Mouse (Mus musculus) hindbrain, embryonic 16.5 days (tissue): Measurements from ENCODE around the gene Ldhc. TPM values are rescaled to one million over a fixed set of nuclear protein-coding genes. Genes with fewer than 3 reads are reported as not detected.
"Not testable (repeated sequence)": the region's sequence is repeated elsewhere in the genome, so short reads cannot be mapped to it uniquely, and the experiment has no call there.

Source experiments
- ATAC-seq: fragments of 200-750 bp; cut with Nextera tagmentation; 2 replicates; pipeline ENCODE4 v1.8.0; 2017; ENCODE audit warnings: moderate TSS enrichment, moderate library complexity
- H3K27ac ChIP-seq: fragments of 300-500 bp; sonication (generic); 2 replicates; pipeline ENCODE4 v1.5.1; 2014; ENCODE audit warnings: low read depth, mild to moderate bottlenecking, control low read depth, low read length, moderate library complexity
- H3K27me3 ChIP-seq: fragments of 300-500 bp; sonication (generic); replicated peaks from 2 replicates; pipeline ENCODE4 v1.6.1; 2014; ENCODE audit warnings: low read length; ENCODE audit not compliant: control insufficient read depth, insufficient read depth
- H3K36me3 ChIP-seq: fragments of 300-500 bp; sonication (generic); 2 replicates; pipeline ENCODE4 v1.6.1; 2014; ENCODE audit warnings: mild to moderate bottlenecking, low read length, moderate library complexity, mixed read lengths; ENCODE audit not compliant: control insufficient read depth, insufficient read depth
- H3K4me1 ChIP-seq: fragments of 300-500 bp; sonication (generic); 2 replicates; pipeline ENCODE4 v1.6.1; 2014; ENCODE audit warnings: low read depth, low read length; ENCODE audit not compliant: control insufficient read depth, insufficient read depth
- H3K4me2 ChIP-seq: fragments of 300-500 bp; sonication (generic); 2 replicates; pipeline ENCODE4 v1.6.1; 2014; ENCODE audit warnings: mild to moderate bottlenecking, low read length, control low read depth, moderate library complexity
- H3K4me3 ChIP-seq: fragments of 300-500 bp; sonication (generic); 2 replicates; pipeline ENCODE4 v1.5.1; 2014; ENCODE audit warnings: mild to moderate bottlenecking, low read length, control low read depth, moderate library complexity
- H3K9ac ChIP-seq: fragments of 300-500 bp; sonication (generic); 2 replicates; pipeline ENCODE4 v1.6.1; 2014; ENCODE audit warnings: low read depth, mild to moderate bottlenecking, control low read depth, low read length, moderate library complexity
- H3K9me3 ChIP-seq: fragments of 300-500 bp; sonication (generic); 2 replicates; pipeline ENCODE4 v1.6.1; 2014; ENCODE audit warnings: mild to moderate bottlenecking, low read length, moderate library complexity; ENCODE audit not compliant: control insufficient read depth
- WGBS: fragments of 180-500 bp; shearing (Covaris S2); extraction: QIAGEN DNeasy Blood & Tissue Kit; methylation state at CpG from one replicate; pipeline ENCODE4 v1.1.7; 2014; 5-methylcytosine and 5-hydroxymethylcytosine counted together
- polyA plus RNA-seq: library from polyadenylated mRNA; unstranded; fragments of >200 nt; fragmentation: Nextera tagmentation; extraction: Ambion mirVana; gene quantifications from 2 replicates; pipeline ENCODE4 v1.2.1, GENCODE M21; 2015

Gene Ldhc
- polyA plus RNA-seq: 0.25 and 0.55 TPM in 2 replicates

DNA sequence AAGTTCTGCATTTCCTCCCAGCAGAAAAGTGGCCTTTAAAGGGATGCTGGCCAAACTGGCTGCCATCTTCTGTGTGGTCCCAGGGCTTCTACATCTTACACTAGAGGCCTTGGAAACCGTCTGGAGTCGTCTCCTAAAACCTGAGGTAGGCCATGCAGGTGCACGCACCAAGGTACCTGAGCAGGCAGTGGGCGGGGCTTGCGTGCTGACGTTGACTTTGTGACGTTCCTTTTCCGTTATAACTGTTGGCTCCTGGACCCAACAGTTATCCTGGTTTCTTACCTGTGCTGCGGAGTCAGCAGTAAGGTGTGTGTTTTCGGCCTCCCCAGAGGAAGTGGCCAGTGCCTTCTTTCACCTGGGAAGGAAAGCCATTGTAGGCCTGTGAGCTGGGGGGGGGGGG, at the start of gene Ldhc:
Gene Ldhc (plus strand): TSS at position 208 of the 400 bp plus-strand sequence.
- H3K4me1 ChIP-seq: no peaks in the 10 kb centered on the region
- no peak within 1 kb of the TSS for H3K9ac ChIP-seq
- H3K27ac ChIP-seq: no peak within 1 kb of the TSS
- H3K4me2 ChIP-seq: no peak within 1 kb of the TSS
- H3K9me3 ChIP-seq: no peaks in the 10 kb centered on the region
- 40% methylated on average over 10 of the region's 10 CpGs for WGBS
- ATAC-seq: no peak
- no peaks in the 10 kb centered on the region for H3K36me3 ChIP-seq
- H3K4me3 ChIP-seq: no peak within 1 kb of the TSS
- no peaks in the 10 kb centered on the region for H3K27me3 ChIP-seq

DNA sequence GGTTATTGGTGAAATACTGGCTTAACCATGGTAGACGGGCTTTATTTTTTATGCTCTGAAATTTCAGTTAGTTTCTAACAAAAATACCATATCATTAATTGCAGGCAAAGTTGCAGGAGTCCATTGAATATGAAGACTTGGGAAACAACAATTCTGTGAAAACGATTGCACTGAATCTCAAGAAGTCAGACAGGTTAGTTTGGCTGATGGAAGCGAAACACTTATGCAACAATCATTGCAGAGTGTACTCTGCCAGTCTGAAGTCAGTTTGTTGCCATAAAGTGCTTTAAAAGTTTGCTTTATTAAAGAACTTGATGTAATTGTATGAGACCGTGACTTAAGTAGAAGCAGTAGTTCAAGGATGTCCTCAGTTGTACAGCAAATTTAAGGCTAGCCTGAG, 47.0 kb upstream of the Ldhc start:
- no peaks in the 10 kb centered on the region for H3K27me3 ChIP-seq
- no peak for ATAC-seq
- H3K9me3 ChIP-seq: no peaks in the 10 kb centered on the region
- H3K9ac ChIP-seq: no peak overlapping the region
- H3K4me3 ChIP-seq: no peak overlapping the region
- peaks cover 42% of the 10 kb centered on the region for H3K36me3 ChIP-seq
- no peak overlapping the region for H3K4me2 ChIP-seq
- H3K27ac ChIP-seq: no peak overlapping the region
- WGBS: 87% methylated on average over 4 of the region's 4 CpGs
- H3K4me1 ChIP-seq: no peaks in the 10 kb centered on the region

DNA sequence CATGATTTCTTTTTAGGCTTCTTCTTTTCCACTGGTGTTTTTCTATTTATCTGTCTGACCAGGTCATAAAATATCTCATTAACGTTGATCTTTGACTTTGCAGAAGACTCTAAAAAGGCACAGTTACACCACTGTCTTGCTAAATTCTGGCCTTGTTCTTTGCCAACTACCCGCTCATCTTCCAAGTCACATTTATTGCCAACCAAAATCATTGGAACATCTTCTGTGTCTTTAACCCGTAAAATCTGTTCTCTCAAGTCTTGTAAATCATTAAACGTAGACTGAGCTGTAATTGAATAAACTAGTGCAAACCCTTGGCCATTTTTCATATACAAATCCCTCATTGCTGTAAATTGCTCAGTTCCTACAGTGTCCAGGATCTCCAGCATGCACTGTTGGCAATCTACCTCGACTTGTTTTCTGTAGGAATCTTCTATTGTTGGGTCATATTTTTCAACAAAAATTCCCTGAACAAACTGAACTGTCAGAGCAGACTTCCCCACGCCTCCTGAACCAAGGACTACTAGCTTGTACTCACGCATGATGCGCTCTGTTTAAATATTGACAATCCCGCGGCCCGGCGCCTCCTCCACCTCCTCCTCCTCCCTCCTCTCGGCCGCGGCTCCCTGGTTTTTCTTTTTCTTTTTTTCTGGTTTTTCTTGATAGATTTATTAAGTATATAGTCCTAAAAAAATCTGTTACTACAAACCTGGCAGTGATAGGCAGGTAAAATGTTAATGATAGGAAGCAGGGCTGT, 39.9 kb upstream of the Ldhc start:
- ATAC-seq, H3K9me3 ChIP-seq, H3K4me2 ChIP-seq, H3K27ac ChIP-seq, H3K9ac ChIP-seq, H3K4me1 ChIP-seq, H3K27me3 ChIP-seq, H3K4me3 ChIP-seq: not testable (repeated sequence)
- 89% methylated on average over 15 of the region's 15 CpGs for WGBS
- peaks cover 42% of the 10 kb centered on the region for H3K36me3 ChIP-seq

DNA sequence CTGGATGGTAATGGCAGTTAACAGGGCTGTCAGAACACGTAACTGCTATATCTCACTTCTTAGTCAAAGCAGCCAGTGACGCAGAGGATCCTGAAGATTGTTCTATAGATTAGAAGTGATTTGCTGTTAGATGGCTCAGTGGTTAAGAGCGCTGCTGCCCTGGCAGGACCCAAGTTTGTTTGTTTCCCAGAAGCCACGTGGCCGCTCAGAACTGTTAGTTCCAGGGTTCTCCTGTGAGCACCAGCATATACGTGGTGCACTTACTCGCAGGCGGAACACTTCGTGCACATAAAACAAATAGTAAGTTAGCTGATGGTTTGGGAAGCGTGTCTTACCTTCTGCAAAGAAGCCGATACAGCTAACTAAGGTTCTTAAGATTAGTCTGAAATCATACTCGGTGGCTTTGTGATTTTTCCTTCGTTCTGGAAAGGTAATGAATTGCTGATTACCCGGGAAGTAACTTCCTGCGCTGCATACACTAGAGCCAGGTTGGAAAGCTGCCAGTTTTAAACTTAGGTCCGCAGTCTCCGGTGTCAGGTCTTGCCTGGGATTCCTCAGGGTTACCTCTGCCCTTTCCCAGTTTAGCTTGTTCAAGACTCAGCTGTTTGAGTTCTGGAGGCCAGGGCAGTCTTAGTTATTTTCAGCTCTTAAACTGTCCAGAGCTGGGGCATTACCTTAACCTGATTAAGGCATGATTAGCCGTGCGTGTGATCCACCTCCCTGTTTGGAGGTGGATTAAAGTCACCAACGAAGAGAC, 33.8 kb upstream of the Ldhc start:
- Histone ChIP-seq H3K27me3 (no peaks in the 10 kb centered on the region), H3K4me2 (no peak overlapping the region), H3K4me1 (no peaks in the 10 kb centered on the region), H3K4me3 (no peak overlapping the region), H3K27ac (no peak overlapping the region), H3K9me3 (no peaks in the 10 kb centered on the region), H3K36me3 (peaks cover 15% of the 10 kb centered on the region; the same call in 1 of the 2 replicates), H3K9ac (no peak overlapping the region)
- ATAC-seq: no peak
- WGBS: 82% methylated on average over 20 of the region's 20 CpGs

DNA sequence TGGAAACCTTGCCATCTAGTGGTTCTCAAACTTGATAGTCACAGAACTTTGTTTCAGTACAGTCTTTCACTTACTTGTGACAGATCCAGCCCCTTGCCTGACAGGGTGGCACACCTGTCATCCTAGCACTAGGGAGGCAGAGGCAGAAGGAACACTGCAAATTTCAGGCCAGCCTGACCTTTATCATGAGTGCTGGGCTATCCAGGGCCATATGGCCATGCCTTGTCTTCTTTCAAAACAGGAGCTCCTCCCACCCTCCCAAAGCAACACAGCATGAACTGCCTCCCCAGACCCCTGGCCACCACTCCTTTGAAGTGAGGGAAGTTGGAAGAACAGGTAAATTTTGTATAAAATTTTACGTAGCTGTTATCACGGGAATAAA, 33.2 kb upstream of the Ldhc start:
- Histone ChIP-seq H3K9ac (no peak overlapping the region), H3K9me3 (no peaks in the 10 kb centered on the region), H3K27me3 (no peaks in the 10 kb centered on the region), H3K4me1 (no peaks in the 10 kb centered on the region), H3K36me3 (peaks cover 10% of the 10 kb centered on the region; the same call in 1 of the 2 replicates), H3K4me3 (no peak overlapping the region), H3K4me2 (no peak overlapping the region), H3K27ac (no peak overlapping the region)
- ATAC-seq: no peak
- 85% methylated on average over 2 of the region's 2 CpGs for WGBS

DNA sequence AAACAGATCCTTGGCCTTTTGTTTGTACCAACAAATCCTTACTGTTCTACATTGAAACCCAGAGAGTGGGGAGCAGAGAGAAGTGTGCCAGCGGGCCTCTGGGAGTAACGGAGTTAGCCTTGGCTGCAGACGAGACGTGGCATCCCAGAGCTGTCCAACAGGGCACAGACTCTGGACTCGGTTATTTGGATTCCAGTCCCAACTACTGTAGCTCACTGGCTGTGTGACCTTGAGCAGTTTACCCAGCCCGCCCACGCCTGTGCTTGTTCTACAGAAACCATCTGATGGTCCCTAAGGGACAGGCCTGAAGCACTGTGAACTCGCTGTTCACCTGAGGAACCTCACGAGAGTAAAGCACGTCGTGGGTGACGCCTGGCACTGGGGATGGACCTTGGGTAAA, 31.1 kb upstream of the Ldhc start:
- 88% methylated on average over 12 of the region's 12 CpGs for WGBS
- H3K36me3 ChIP-seq: no peaks in the 10 kb centered on the region
- no peak overlapping the region for H3K9ac ChIP-seq
- no peaks in the 10 kb centered on the region for H3K27me3 ChIP-seq
- no peak for ATAC-seq
- no peaks in the 10 kb centered on the region for H3K9me3 ChIP-seq
- H3K4me3 ChIP-seq: no peak overlapping the region
- H3K4me1 ChIP-seq: no peaks in the 10 kb centered on the region
- H3K4me2 ChIP-seq: no peak overlapping the region
- H3K27ac ChIP-seq: no peak overlapping the region

DNA sequence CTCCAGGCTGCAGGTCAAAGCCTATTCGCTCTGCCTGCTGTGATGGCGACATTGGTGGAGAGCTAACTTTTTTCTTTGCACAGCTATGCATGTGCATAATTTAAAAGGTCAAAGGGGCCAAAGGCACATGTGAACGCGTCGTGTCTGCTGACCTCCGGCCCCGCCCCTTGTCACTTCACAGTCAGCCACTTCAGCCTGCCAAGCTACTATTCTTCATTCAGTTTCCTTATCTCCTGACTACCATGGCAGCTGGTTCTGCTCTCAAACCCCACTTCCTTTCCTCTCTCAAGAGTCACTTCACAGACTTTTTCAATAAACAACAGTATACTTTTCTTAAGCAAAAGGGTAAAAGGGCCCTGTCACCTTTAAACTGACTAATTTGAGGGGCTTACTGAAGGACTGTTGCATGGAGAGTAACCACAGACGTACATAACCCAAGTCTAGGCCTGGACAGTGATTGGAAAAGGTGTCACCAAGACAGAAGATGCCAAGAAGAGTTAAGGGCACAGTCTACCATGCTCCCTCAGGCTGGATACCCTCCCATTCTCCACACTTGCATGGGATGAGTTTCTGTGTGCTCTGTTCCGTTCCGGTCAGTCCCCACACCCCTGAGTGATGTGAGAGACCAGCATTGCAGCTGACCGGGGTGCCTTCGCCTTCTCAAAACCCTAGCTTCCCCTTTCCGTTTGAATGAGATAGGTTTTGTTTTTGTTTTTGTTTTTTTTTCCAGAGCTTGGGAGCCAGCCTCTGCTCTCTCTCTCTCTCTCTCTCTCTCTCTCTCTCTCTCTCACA, 30.0 kb upstream of the Ldhc start:
- no peak for ATAC-seq
- H3K27ac ChIP-seq: no peak overlapping the region
- H3K36me3 ChIP-seq: no peaks in the 10 kb centered on the region
- WGBS: 56% methylated on average over 13 of the region's 13 CpGs
- H3K4me3 ChIP-seq: no peak overlapping the region
- H3K9ac ChIP-seq: no peak overlapping the region
- H3K9me3 ChIP-seq: no peaks in the 10 kb centered on the region
- H3K27me3 ChIP-seq: no peaks in the 10 kb centered on the region
- H3K4me2 ChIP-seq: no peak overlapping the region
- H3K4me1 ChIP-seq: peaks cover 4% of the 10 kb centered on the region

DNA sequence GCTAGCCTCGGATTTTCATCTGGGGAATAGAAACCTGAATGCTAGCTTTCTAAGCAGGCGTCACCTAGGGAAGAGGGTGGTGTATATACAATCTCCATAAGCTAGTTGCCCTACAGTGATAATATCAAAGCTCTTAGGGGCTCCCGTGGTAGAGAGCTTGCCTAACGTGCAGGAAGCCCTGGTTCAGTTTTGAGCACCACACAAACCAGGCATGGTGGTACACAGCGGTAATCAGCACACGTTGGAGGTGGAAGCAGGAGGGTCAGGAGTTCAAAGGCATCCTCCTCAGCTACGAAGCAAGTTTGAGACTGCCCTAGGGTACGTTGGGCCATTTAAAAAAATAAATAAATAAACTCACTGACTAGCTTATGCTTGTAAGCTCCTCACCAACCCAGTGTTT, 29.3 kb upstream of the Ldhc start:
- WGBS: 84% methylated on average over 8 of the region's 8 CpGs
- no peaks in the 10 kb centered on the region for H3K27me3 ChIP-seq
- no peaks in the 10 kb centered on the region for H3K9me3 ChIP-seq
- peaks cover 4% of the 10 kb centered on the region for H3K4me1 ChIP-seq
- no peak overlapping the region for H3K4me3 ChIP-seq
- no peaks in the 10 kb centered on the region for H3K36me3 ChIP-seq
- H3K4me2 ChIP-seq: no peak overlapping the region
- ATAC-seq: no peak
- no peak overlapping the region for H3K27ac ChIP-seq
- no peak overlapping the region for H3K9ac ChIP-seq
